Mouse (Mus musculus): ENCODE results near the gene Noxo1. TPM values are rescaled to one million over a fixed set of nuclear protein-coding genes. Genes with fewer than 3 reads are reported as not detected.
"Not testable (repeated sequence)": the region's sequence is repeated elsewhere in the genome, so short reads cannot be mapped to it uniquely, and the experiment has no call there.

The Noxo1 gene
- polyA plus RNA-seq, 1 experiment: 0.02 TPM

- Histone ChIP-seq H3K4me3 (replicated peaks) (no peak overlapping the region), H3K27me3 (ENCODE audit: control insufficient read depth) (peaks cover 79% of the 10 kb centered on the region), H3K36me3 (ENCODE audit: control insufficient read depth) (no peaks in the 10 kb centered on the region), H3K4me1 (ENCODE audit: control insufficient read depth) (peaks cover 18% of the 10 kb centered on the region), H3K9me3 (ENCODE audit: control insufficient read depth, low read length) (no peaks in the 10 kb centered on the region)
- TF ChIP-seq GATA1 (IDR thresholded peaks at IDR 0.05; ENCODE audit: low read length) (no peak), TAL1 (IDR thresholded peaks at IDR 0.05; ENCODE audit: low read length) (no peak)
Observed at GRCm38 (mm10) chr17:24653967-24654710, 41.9 kb upstream of the Noxo1 start.

GRCm38 (mm10) chr17:24654969-24655368 is 41.1 kb upstream of the Noxo1 start:
- TF ChIP-seq TAL1 (IDR thresholded peaks at IDR 0.05; ENCODE audit: low read length): no peak
- peak; percentile 79 for TF ChIP-seq GATA1 (IDR thresholded peaks at IDR 0.05; ENCODE audit: low read length)
- Histone ChIP-seq H3K36me3 (ENCODE audit: control insufficient read depth) (no peaks in the 10 kb centered on the region), H3K4me3 (replicated peaks) (no peak overlapping the region), H3K27me3 (ENCODE audit: control insufficient read depth) (peaks cover 78% of the 10 kb centered on the region), H3K4me1 (ENCODE audit: control insufficient read depth) (peaks cover 11% of the 10 kb centered on the region), H3K9me3 (ENCODE audit: control insufficient read depth, low read length) (no peaks in the 10 kb centered on the region)

GRCm38 (mm10) chr17:24658017-24658758 is 37.8 kb upstream of the Noxo1 start, which contains the start of gene Npw:
Npw (minus strand) TSS chr17:24658457.
- Histone ChIP-seq H3K9me3 (ENCODE audit: control insufficient read depth, low read length) (no peaks in the 10 kb centered on the region), H3K4me1 (ENCODE audit: control insufficient read depth) (peaks cover 9% of the 10 kb centered on the region), H3K4me3 (replicated peaks) (no peak within 1 kb of the TSS), H3K27me3 (ENCODE audit: control insufficient read depth) (peaks cover 53% of the 10 kb centered on the region), H3K36me3 (ENCODE audit: control insufficient read depth) (no peaks in the 10 kb centered on the region)
- no peak for TF ChIP-seq GATA1 (IDR thresholded peaks at IDR 0.05; ENCODE audit: low read length)
- no peak for TF ChIP-seq TAL1 (IDR thresholded peaks at IDR 0.05; ENCODE audit: low read length)

GRCm38 (mm10) chr17:24667011-24667410 is 29.0 kb upstream of the Noxo1 start:
- not testable (repeated sequence) for H3K36me3 ChIP-seq (ENCODE audit: control insufficient read depth); H3K9me3 ChIP-seq (ENCODE audit: control insufficient read depth, low read length); H3K4me3 ChIP-seq (replicated peaks); H3K27me3 ChIP-seq (ENCODE audit: control insufficient read depth)
- peaks cover 40% of the 10 kb centered on the region for H3K4me1 ChIP-seq (ENCODE audit: control insufficient read depth)

- H3K4me1 ChIP-seq (ENCODE audit: control insufficient read depth): peaks cover 44% of the 10 kb centered on the region
- TF ChIP-seq GATA1 (IDR thresholded peaks at IDR 0.05; ENCODE audit: low read length) (no peak), TAL1 (IDR thresholded peaks at IDR 0.05; ENCODE audit: low read length) (no peak)
- H3K27me3 ChIP-seq (ENCODE audit: control insufficient read depth): peaks cover 2% of the 10 kb centered on the region; the same call in 1 of the 2 replicates
- H3K4me3 ChIP-seq (replicated peaks): no peak overlapping the region
- peaks cover 7% of the 10 kb centered on the region for H3K36me3 ChIP-seq (ENCODE audit: control insufficient read depth)
- H3K9me3 ChIP-seq (ENCODE audit: control insufficient read depth, low read length): no peaks in the 10 kb centered on the region
Observed at GRCm38 (mm10) chr17:24667416-24667815, 28.6 kb upstream of the Noxo1 start.

- peak overlapping the region; percentile 100 for H3K4me3 ChIP-seq (replicated peaks)
- H3K36me3 ChIP-seq (ENCODE audit: control insufficient read depth): peaks cover 20% of the 10 kb centered on the region
- H3K27me3 ChIP-seq (ENCODE audit: control insufficient read depth); H3K9me3 ChIP-seq (ENCODE audit: control insufficient read depth, low read length): not testable (repeated sequence)
- H3K4me1 ChIP-seq (ENCODE audit: control insufficient read depth): peaks cover 56% of the 10 kb centered on the region
Observed at GRCm38 (mm10) chr17:24669214-24669544, 26.9 kb upstream of the Noxo1 start.

GRCm38 (mm10) chr17:24669545-24670245 is 26.3 kb upstream of the Noxo1 start, which contains the start of gene Zfp598:
Zfp598 (plus strand) TSS chr17:24669687.
- no peak for TF ChIP-seq GATA1 (IDR thresholded peaks at IDR 0.05; ENCODE audit: low read length)
- TF ChIP-seq TAL1 (IDR thresholded peaks at IDR 0.05; ENCODE audit: low read length): no peak
- H3K4me1 ChIP-seq (ENCODE audit: control insufficient read depth): peaks cover 59% of the 10 kb centered on the region

GRCm38 (mm10) chr17:24670246-24670844 is 25.7 kb upstream of the Noxo1 start:
- H3K9me3 ChIP-seq (ENCODE audit: control insufficient read depth, low read length): no peaks in the 10 kb centered on the region
- H3K4me1 ChIP-seq (ENCODE audit: control insufficient read depth): peaks cover 60% of the 10 kb centered on the region
- peak overlapping the region; percentile 100 for H3K4me3 ChIP-seq (replicated peaks)
- no peak for TF ChIP-seq TAL1 (IDR thresholded peaks at IDR 0.05; ENCODE audit: low read length)
- no peak for TF ChIP-seq GATA1 (IDR thresholded peaks at IDR 0.05; ENCODE audit: low read length)
- H3K36me3 ChIP-seq (ENCODE audit: control insufficient read depth): peaks cover 24% of the 10 kb centered on the region
- H3K27me3 ChIP-seq (ENCODE audit: control insufficient read depth): no peaks in the 10 kb centered on the region

More at GRCm38 (mm10) chr17:24669545-24670245, 26.3 kb upstream of the Noxo1 start, which contains the start of gene Zfp598:
- no peaks in the 10 kb centered on the region for H3K27me3 ChIP-seq (ENCODE audit: control insufficient read depth)
- H3K4me3 ChIP-seq (replicated peaks): peak within 1 kb of the TSS; percentile 100
- H3K9me3 ChIP-seq (ENCODE audit: control insufficient read depth, low read length): no peaks in the 10 kb centered on the region
- peaks cover 22% of the 10 kb centered on the region for H3K36me3 ChIP-seq (ENCODE audit: control insufficient read depth)

GRCm38 (mm10) chr17:24671346-24671745 is 24.7 kb upstream of the Noxo1 start:
- Histone ChIP-seq H3K27me3 (ENCODE audit: control insufficient read depth) (no peaks in the 10 kb centered on the region), H3K9me3 (ENCODE audit: control insufficient read depth, low read length) (no peaks in the 10 kb centered on the region), H3K36me3 (ENCODE audit: control insufficient read depth) (peaks cover 32% of the 10 kb centered on the region), H3K4me3 (replicated peaks) (peak overlapping the region; percentile 100), H3K4me1 (ENCODE audit: control insufficient read depth) (peaks cover 66% of the 10 kb centered on the region)
- TF ChIP-seq TAL1 (IDR thresholded peaks at IDR 0.05; ENCODE audit: low read length): no peak
- no peak for TF ChIP-seq GATA1 (IDR thresholded peaks at IDR 0.05; ENCODE audit: low read length)

Data from erythroblast, embryonic 14.5 days (primary cell).